Mouse (Mus musculus): ENCODE results near the gene Zfp157.
A peak's percentile ranks its signal among the peaks of the same experiment; 100 is the strongest.
"Not testable (repeated sequence)": the region's sequence is repeated elsewhere in the genome, so short reads cannot be mapped to it uniquely, and the experiment has no call there.

The Zfp157 gene

DNA sequence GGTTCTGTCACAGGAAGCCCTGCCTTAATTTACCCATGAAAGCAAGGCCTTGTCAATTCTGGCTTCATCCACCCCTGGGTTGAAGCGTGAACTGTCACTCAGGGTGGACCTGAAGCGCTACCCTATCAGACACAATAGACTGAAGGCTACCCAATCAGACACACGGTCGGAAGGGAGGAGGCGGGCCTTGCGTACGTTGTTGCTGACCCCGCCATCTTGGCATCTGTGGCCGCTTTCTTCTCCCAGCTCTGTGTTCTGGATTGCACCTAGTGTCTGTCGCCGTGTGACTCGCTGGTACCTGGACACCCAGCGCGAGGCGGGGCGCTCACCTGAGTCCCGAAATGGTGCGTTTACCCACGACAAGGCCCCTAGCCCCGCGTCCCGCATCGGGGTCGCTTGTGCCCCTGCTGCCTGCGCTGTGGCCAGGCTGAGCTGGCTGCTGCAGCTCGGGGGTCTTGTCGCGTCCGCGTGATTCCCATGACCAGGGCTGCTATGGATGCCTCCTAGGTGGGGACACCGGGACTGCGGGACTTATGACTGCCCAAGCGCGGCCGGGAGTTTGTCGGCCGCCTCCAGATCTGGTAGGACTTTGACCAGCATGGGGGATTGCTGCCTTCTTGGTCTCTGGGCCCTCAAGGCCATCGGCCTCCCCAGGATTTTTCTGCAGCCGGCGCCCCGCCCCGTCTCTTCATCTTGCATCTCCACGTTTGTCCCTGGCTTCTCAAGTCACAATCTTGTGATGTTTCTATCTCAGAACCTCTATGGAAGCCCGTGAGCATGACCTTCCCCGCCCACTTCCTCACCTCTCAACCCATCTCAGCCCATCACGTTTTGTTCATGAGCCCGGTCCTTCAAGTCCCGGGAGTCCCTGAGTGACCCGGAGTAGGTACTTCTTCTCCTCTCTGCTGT lies at the start of gene Zfp157:
Zfp157 (plus strand) TSS at position 183 of the 909 bp plus-strand sequence.
- peak; percentile 97 for DNase-seq

DNA sequence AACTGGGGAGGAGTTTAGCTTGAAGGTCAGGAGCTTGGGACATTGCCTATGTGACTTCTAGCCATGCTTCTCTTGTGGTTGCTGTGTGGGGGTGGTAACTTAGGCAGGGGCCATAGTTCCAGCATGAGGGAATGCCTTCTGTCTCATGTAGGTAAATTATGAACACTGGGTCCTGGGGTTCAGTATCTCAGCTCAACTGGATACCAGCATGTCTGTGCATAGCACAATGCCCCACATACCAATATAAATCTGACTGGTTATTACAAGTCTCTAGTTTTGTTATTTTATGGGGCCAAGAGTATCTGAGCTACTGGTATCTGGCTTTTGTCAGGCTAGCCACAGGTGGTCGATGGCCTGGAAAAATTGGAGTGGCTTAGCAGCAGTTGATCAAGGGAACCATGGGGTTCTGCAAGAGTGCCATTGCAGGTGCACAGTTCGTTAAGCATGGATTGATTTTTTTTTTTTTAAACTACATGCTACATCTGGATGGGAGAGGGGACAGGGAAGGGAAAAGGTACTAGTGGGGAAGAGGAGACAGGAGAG lies 43.4 kb upstream of the Zfp157 start:
- DNase-seq, result no peak

DNA sequence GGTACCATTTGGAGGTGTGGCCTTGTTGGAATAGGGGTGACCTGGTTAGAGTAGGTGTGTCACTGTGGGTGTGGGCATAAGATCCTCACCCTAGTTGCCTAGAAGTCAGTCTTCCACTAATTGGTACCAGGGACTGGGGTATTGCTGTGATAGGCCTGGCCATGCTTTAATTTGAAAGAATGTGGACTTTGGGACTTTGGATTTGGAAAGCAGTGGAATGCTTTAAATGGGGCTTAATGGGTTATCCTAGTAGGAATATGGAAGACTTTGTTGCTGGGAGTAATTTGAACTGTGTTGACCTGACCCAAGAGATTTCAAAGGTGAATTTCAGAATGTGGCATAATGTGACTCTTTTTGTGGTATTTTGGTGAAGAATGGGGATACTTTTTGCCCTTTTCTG lies 40.8 kb upstream of the Zfp157 start:
- DNase-seq, result not testable (repeated sequence)

DNA sequence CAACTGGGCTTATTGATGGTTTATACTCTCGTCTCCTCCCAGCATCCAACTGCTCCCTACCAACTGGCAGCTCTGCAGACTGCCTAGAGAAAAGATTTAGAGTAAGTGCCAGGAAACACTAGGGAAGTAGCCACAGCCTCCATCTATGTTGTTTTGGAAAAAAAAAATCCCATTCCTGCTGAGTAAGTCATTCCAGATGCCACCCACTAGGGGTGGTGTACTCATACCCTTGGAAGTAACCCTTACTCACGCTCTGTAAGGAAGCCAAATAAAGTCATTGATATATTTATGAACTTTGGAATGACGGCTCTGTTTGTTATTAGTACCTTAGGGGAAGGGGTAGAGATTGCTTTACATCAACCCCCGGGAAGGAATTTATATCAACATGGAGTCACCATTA lies 17.1 kb downstream of the Zfp157 start:
- DNase-seq, result no peak

DNA sequence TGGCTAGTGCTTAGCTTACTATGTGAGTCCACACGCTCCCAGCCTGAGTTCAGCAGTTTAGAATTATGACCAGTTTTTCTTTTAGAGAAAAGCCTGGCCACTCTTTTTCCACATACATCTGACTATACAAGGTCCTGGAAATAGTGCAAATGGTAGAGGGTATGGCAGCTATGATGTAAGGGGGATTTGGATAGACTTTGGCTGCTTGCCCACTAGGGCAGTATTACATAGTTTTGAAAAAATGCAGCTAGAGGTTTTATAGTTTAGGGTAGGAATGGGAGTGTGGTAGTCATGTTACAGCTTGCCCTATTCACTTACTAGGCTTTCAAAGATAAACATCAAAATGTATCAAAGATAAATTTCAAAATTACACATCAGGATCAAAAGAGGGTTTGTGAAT lies 17.8 kb downstream of the Zfp157 start:
- DNase-seq, result no peak

DNA sequence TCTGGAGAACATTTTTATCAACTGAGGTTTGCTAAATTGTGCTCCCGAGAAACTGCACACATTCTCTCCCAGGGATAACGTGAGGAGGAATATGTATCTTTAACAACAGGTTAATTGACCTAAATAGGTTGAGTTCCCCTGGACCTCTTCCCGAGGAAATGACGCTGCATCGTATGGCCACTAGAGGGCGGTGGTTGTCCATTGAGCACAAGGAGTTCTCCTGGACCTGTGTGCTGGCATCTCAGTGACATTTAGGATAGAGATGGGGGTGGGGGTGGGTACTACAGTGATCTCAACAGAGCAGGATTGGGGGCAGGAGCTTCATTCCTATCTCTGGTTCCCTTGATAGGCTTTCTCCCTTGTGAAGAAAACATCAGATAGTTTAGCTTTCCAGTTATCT lies 32.3 kb downstream of the Zfp157 start:
- peak; percentile 79 for DNase-seq

DNA sequence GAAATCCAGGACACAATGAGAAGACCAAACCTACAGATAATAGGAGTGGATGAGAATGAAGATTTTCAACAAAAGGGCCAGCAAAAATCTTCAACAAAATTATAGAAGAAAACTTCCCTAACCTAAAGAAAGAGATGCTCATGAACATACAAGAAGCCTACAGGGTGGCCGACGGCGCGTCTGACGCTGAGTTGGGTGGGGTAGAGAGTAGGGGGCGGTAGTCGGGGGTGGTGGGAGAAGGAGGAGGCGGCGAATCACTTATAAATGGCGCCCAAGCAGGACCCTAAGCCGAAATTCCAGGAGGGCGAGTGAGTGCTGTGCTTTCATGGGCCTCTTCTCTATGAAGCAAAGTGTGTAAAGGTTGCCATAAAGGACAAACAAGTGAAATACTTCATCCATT lies 63.3 kb downstream of the Zfp157 start:
- DNase-seq, result not testable (repeated sequence)

Measured in retina, postnatal 1 day (tissue).